Mouse (Mus musculus): ENCODE results near the gene Pdia6.

DNA sequence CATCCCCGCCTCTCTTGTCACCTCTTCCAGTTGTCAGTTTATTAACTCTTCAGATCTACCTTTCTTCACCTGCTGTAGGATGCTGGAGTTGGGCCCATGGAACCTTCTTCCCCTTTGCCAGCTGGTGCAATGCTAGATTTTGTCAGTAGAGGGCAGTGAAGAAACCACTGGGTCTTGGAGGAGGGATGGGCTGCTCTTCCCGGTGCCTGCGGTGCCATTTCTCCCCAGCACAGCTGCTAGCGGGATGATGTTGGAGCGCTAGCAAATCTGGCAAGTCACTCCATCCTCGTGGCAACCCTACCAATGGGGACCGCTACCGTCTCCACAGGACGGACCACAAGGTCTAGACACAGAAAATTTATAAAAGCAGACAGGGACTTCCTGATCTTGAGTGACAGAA is 13.3 kb upstream of the Pdia6 start:
- TF ChIP-seq EP300 (IDR thresholded peaks at IDR 0.05; ENCODE audit: low read depth): no peak
- TF ChIP-seq CTCF (IDR thresholded peaks at IDR 0.05; ENCODE audit: low read depth): peak; percentile 78
